Mouse (Mus musculus) midbrain, embryonic 13.5 days (tissue): ENCODE measurements around the gene Gm45717. TPM values are rescaled to one million over a fixed set of nuclear protein-coding genes. Genes with fewer than 3 reads are reported as not detected.

Experiments
- ATAC-seq: fragments of 200-750 bp; cut with Nextera tagmentation; 2 replicates; pipeline ENCODE4 v1.8.0; 2017; ENCODE audit warnings: mild to moderate bottlenecking, moderate TSS enrichment, moderate library complexity
- H3K27ac ChIP-seq: fragments of 300-500 bp; sonication (generic); 2 replicates; pipeline ENCODE4 v1.5.1; 2015; ENCODE audit warnings: inconsistent platforms, mild to moderate bottlenecking, moderate library complexity
- H3K27me3 ChIP-seq: fragments of 300-500 bp; sonication (generic); 2 replicates; pipeline ENCODE4 v1.6.1; 2015; ENCODE audit warnings: mild to moderate bottlenecking, inconsistent platforms
- H3K36me3 ChIP-seq: fragments of 300-500 bp; sonication (generic); 2 replicates; pipeline ENCODE4 v1.6.1; 2015; ENCODE audit warnings: mild to moderate bottlenecking, inconsistent platforms
- H3K4me1 ChIP-seq: fragments of 300-500 bp; sonication (generic); replicated peaks from 2 replicates; pipeline ENCODE4 v1.6.1; 2015; ENCODE audit warnings: inconsistent platforms
- H3K4me2 ChIP-seq: fragments of 300-500 bp; sonication (generic); replicated peaks from 2 replicates; pipeline ENCODE4 v1.6.1; 2015; ENCODE audit warnings: moderate library complexity, mild to moderate bottlenecking, inconsistent platforms
- H3K4me3 ChIP-seq: fragments of 300-500 bp; sonication (generic); replicated peaks from 2 replicates; pipeline ENCODE4 v1.5.1; 2015; ENCODE audit warnings: mild to moderate bottlenecking, inconsistent platforms
- H3K9ac ChIP-seq: fragments of 300-500 bp; sonication (generic); replicated peaks from 2 replicates; pipeline ENCODE4 v1.6.1; 2015; ENCODE audit warnings: mild to moderate bottlenecking, inconsistent platforms
- H3K9me3 ChIP-seq: fragments of 300-500 bp; sonication (generic); 2 replicates; pipeline ENCODE4 v1.6.1; 2016; ENCODE audit warnings: mild to moderate bottlenecking, inconsistent platforms
- WGBS: fragments of 180-500 bp; shearing (Covaris S2); methylation state at CpG from one replicate; pipeline ENCODE4 v1.1.7; 2015; 5-methylcytosine and 5-hydroxymethylcytosine counted together
- polyA plus RNA-seq: library from polyadenylated mRNA; unstranded; fragments of >200 nt; fragmentation: Nextera tagmentation; extraction: Ambion mirVana; gene quantifications from 2 replicates; pipeline ENCODE4 v1.2.1, GENCODE M21; 2015

Gene Gm45717
- polyA plus RNA-seq, 1 experiment from 2014 or later: not detected

GRCm38 (mm10) chr7:140962733-140963132 lies 7.0 kb upstream of the Gm45717 start:
- no peak overlapping the region for H3K27ac ChIP-seq
- H3K9ac ChIP-seq: no peak overlapping the region
- peaks cover 7% of the 10 kb centered on the region; the same call in 1 of the 2 replicates for H3K4me1 ChIP-seq
- H3K4me2 ChIP-seq: no peak overlapping the region
- peaks cover 6% of the 10 kb centered on the region; the same call in 1 of the 2 replicates for H3K27me3 ChIP-seq
- ATAC-seq: no peak
- H3K4me3 ChIP-seq: no peak overlapping the region
- no peaks in the 10 kb centered on the region for H3K36me3 ChIP-seq
- no peaks in the 10 kb centered on the region for H3K9me3 ChIP-seq
- WGBS: 59% methylated on average over 2 of the region's 2 CpGs

- peaks cover 6% of the 10 kb centered on the region; the same call in 1 of the 2 replicates for H3K4me1 ChIP-seq
- no peak overlapping the region for H3K27ac ChIP-seq
- H3K9me3 ChIP-seq: no peaks in the 10 kb centered on the region
- no peak overlapping the region for H3K4me3 ChIP-seq
- no peaks in the 10 kb centered on the region for H3K36me3 ChIP-seq
- ATAC-seq: no peak
- no peak overlapping the region for H3K9ac ChIP-seq
- no peak overlapping the region for H3K4me2 ChIP-seq
- H3K27me3 ChIP-seq: peaks cover 6% of the 10 kb centered on the region; the same call in 1 of the 2 replicates
- WGBS: 50% methylated on average over 2 of the region's 2 CpGs
Observed at GRCm38 (mm10) chr7:140961416-140961815, 5.7 kb upstream of the Gm45717 start.

- WGBS: 55% methylated on average over 5 of the region's 5 CpGs
- Histone ChIP-seq H3K36me3 (no peaks in the 10 kb centered on the region), H3K4me2 (no peak overlapping the region), H3K9ac (no peak overlapping the region), H3K4me1 (peaks cover 10% of the 10 kb centered on the region), H3K9me3 (no peaks in the 10 kb centered on the region), H3K4me3 (no peak overlapping the region), H3K27ac (no peak overlapping the region), H3K27me3 (peaks cover 12% of the 10 kb centered on the region; the same call in 1 of the 2 replicates)
- no peak for ATAC-seq
Observed at GRCm38 (mm10) chr7:140960026-140960425, 4.3 kb upstream of the Gm45717 start.

GRCm38 (mm10) chr7:140959181-140959901 lies 3.6 kb upstream of the Gm45717 start:
- Histone ChIP-seq H3K27me3 (peaks cover 12% of the 10 kb centered on the region; the same call in 1 of the 2 replicates), H3K9me3 (no peaks in the 10 kb centered on the region), H3K4me3 (no peak overlapping the region), H3K4me2 (no peak overlapping the region), H3K9ac (no peak overlapping the region), H3K36me3 (no peaks in the 10 kb centered on the region), H3K27ac (no peak overlapping the region), H3K4me1 (peaks cover 17% of the 10 kb centered on the region)
- WGBS: 3% methylated on average over 9 of the region's 9 CpGs
- no peak for ATAC-seq

GRCm38 (mm10) chr7:140956556-140956869 lies 776 bp upstream of the Gm45717 start:
- 60% methylated on average over 6 of the region's 6 CpGs for WGBS
- H3K27ac ChIP-seq: no peak overlapping the region
- H3K4me1 ChIP-seq: peaks cover 20% of the 10 kb centered on the region
- H3K36me3 ChIP-seq: no peaks in the 10 kb centered on the region
- ATAC-seq: no peak
- no peak overlapping the region for H3K4me2 ChIP-seq
- no peak overlapping the region for H3K4me3 ChIP-seq
- H3K9me3 ChIP-seq: no peaks in the 10 kb centered on the region
- H3K9ac ChIP-seq: no peak overlapping the region
- peaks cover 12% of the 10 kb centered on the region; the same call in 1 of the 2 replicates for H3K27me3 ChIP-seq

GRCm38 (mm10) chr7:140955342-140955741 lies 395 bp downstream of the Gm45717 start:
- H3K9ac ChIP-seq: peak overlapping the region; percentile 56
- 6% methylated on average over 17 of the region's 17 CpGs for WGBS
- peak overlapping the region; percentile 54 for H3K4me2 ChIP-seq
- H3K4me1 ChIP-seq: peaks cover 31% of the 10 kb centered on the region
- peaks cover 12% of the 10 kb centered on the region; the same call in 1 of the 2 replicates for H3K27me3 ChIP-seq
- H3K4me3 ChIP-seq: peak overlapping the region; percentile 33
- H3K27ac ChIP-seq: no peak overlapping the region
- no peaks in the 10 kb centered on the region for H3K9me3 ChIP-seq
- ATAC-seq: peak; percentile 68
- no peaks in the 10 kb centered on the region for H3K36me3 ChIP-seq

- Histone ChIP-seq H3K9me3 (no peaks in the 10 kb centered on the region), H3K4me1 (peaks cover 34% of the 10 kb centered on the region), H3K4me2 (peak overlapping the region; percentile 54), H3K27ac (no peak overlapping the region), H3K27me3 (peaks cover 12% of the 10 kb centered on the region; the same call in 1 of the 2 replicates), H3K36me3 (no peaks in the 10 kb centered on the region), H3K9ac (no peak overlapping the region), H3K4me3 (peak overlapping the region; percentile 33)
- ATAC-seq: no peak
- WGBS: 13% methylated on average over 9 of the region's 9 CpGs
Observed at GRCm38 (mm10) chr7:140954733-140955071, 1.0 kb downstream of the Gm45717 start.

GRCm38 (mm10) chr7:140953800-140954732 lies 1.7 kb downstream of the Gm45717 start:
- H3K9ac ChIP-seq: no peak overlapping the region
- ATAC-seq: no peak
- H3K4me1 ChIP-seq: peaks cover 31% of the 10 kb centered on the region
- 68% methylated on average over 15 of the region's 15 CpGs for WGBS
- peak overlapping the region; percentile 33; the same call in 1 of the 2 replicates for H3K4me3 ChIP-seq
- peaks cover 12% of the 10 kb centered on the region; the same call in 1 of the 2 replicates for H3K27me3 ChIP-seq
- H3K36me3 ChIP-seq: no peaks in the 10 kb centered on the region
- H3K27ac ChIP-seq: no peak overlapping the region
- H3K9me3 ChIP-seq: no peaks in the 10 kb centered on the region
- H3K4me2 ChIP-seq: peak overlapping the region; percentile 54

GRCm38 (mm10) chr7:140953133-140953532 lies 2.6 kb downstream of the Gm45717 start:
- no peak overlapping the region for H3K27ac ChIP-seq
- H3K4me1 ChIP-seq: peaks cover 28% of the 10 kb centered on the region
- ATAC-seq: no peak
- 89% methylated on average over 11 of the region's 11 CpGs for WGBS
- no peak overlapping the region for H3K4me3 ChIP-seq
- peaks cover 8% of the 10 kb centered on the region; the same call in 1 of the 2 replicates for H3K27me3 ChIP-seq
- 0 out of 2 replicates have a peak, but pooled peaks cover 5% of the 10 kb centered on the region for H3K36me3 ChIP-seq
- H3K4me2 ChIP-seq: no peak overlapping the region
- H3K9me3 ChIP-seq: no peaks in the 10 kb centered on the region
- no peak overlapping the region for H3K9ac ChIP-seq

- Histone ChIP-seq H3K36me3 (0 out of 2 replicates have a peak, but pooled peaks cover 5% of the 10 kb centered on the region), H3K4me3 (no peak overlapping the region), H3K4me1 (peaks cover 28% of the 10 kb centered on the region), H3K9me3 (no peaks in the 10 kb centered on the region), H3K27me3 (0 out of 2 replicates have a peak, but pooled peaks cover 6% of the 10 kb centered on the region), H3K9ac (no peak overlapping the region), H3K4me2 (no peak overlapping the region), H3K27ac (no peak overlapping the region)
- ATAC-seq: no peak
- WGBS: 89% methylated on average over 7 of the region's 7 CpGs
Observed at GRCm38 (mm10) chr7:140952441-140952840, 3.3 kb downstream of the Gm45717 start.

- Histone ChIP-seq H3K27ac (no peak overlapping the region), H3K4me2 (no peak overlapping the region), H3K27me3 (0 out of 2 replicates have a peak, but pooled peaks cover 6% of the 10 kb centered on the region), H3K36me3 (0 out of 2 replicates have a peak, but pooled peaks cover 5% of the 10 kb centered on the region), H3K9ac (no peak overlapping the region), H3K4me1 (peaks cover 28% of the 10 kb centered on the region), H3K4me3 (no peak overlapping the region), H3K9me3 (no peaks in the 10 kb centered on the region)
- WGBS: 79% methylated on average over 6 of the region's 6 CpGs
- no peak for ATAC-seq
Observed at GRCm38 (mm10) chr7:140951765-140952164, 4.0 kb downstream of the Gm45717 start.

GRCm38 (mm10) chr7:140951051-140951450 lies 4.7 kb downstream of the Gm45717 start:
- ATAC-seq: no peak
- Histone ChIP-seq H3K27ac (no peak overlapping the region), H3K9ac (no peak overlapping the region), H3K4me2 (no peak overlapping the region), H3K36me3 (0 out of 2 replicates have a peak, but pooled peaks cover 5% of the 10 kb centered on the region), H3K4me3 (no peak overlapping the region), H3K27me3 (0 out of 2 replicates have a peak, but pooled peaks cover 2% of the 10 kb centered on the region), H3K4me1 (peaks cover 28% of the 10 kb centered on the region), H3K9me3 (no peaks in the 10 kb centered on the region)
- 62% methylated on average over 8 of the region's 8 CpGs for WGBS
